Mouse (Mus musculus) gastrocnemius, postnatal 10 days (tissue): ENCODE measurements around the gene Cysltr1. TPM values are rescaled to one million over a fixed set of nuclear protein-coding genes. Genes with fewer than 3 reads are reported as not detected.

Experiments
- DNase-seq: peaks from one replicate; pipeline ENCODE4 v3.0.0; 2021; ENCODE audit warnings: mixed read lengths
- long read RNA-seq, 2 experiments: library from polyadenylated mRNA; stranded (forward); transcript quantifications; one replicate each; pipeline ENCODE4 v2.0.0; 2021
- total RNA-seq, 2 experiments: library from RNA; stranded (reverse); gene quantifications; 2 replicates each; pipeline ENCODE4 v1.2.3; 2021

The Cysltr1 gene
- total RNA-seq, result 1 to 10 TPM in 1 of 2 experiments, under 1 TPM in 1; 0.75 to 1.5 TPM
- long read RNA-seq, experiment 1, full-length matches to known transcripts, result 2 of 3 reads
- long read RNA-seq, experiment 1, partial matches to known transcripts, result 0 of 3 reads
- long read RNA-seq, experiment 1, other reads (novel, unspliced or antisense), result 1 of 3 reads
- long read RNA-seq, experiment 2, full-length matches to known transcripts, result 2 of 2 reads
- long read RNA-seq, experiment 2, partial matches to known transcripts, result 0 of 2 reads
- long read RNA-seq, experiment 2, other reads (novel, unspliced or antisense), result 0 of 2 reads

GRCm38 (mm10) chrX:106603386-106603785 lies at the start of gene Cysltr1:
Gene Cysltr1, minus strand, starts transcription at chrX:106603679.
- no peak for DNase-seq

GRCm38 (mm10) chrX:106634799-106635541 lies 31.5 kb upstream of the Cysltr1 start:
- no peak for DNase-seq

- no peak for DNase-seq
Observed at GRCm38 (mm10) chrX:106633543-106633942, 30.1 kb upstream of the Cysltr1 start.

DNA sequence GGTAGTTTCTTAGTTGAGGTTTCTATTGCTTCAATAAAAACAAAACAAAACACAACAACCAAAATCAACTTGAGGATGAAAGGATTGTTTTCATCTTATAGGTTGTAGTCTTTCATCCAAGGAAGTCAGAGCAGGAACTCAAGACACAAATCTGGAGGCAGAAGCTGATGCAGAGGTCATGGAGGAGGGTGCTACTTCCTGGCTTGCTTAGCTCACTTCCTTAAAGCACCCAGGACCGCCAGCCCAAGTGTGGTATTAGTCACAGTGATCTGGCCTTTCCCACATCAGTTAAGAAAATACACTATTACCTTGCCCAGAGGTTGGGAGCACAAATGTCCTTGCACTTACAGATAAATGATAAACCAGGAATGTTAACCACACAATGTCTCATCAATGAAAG lies 25.0 kb upstream of the Cysltr1 start:
- DNase-seq, result no peak

GRCm38 (mm10) chrX:106623667-106624066 lies 20.2 kb upstream of the Cysltr1 start:
- DNase-seq, result no peak

GRCm38 (mm10) chrX:106622512-106622911 lies 19.0 kb upstream of the Cysltr1 start:
- DNase-seq, result no peak

GRCm38 (mm10) chrX:106602574-106603258 lies 763 bp downstream of the Cysltr1 start:
- DNase-seq, result no peak

- no peak for DNase-seq
Observed at GRCm38 (mm10) chrX:106595904-106596303, 7.6 kb downstream of the Cysltr1 start.

DNA sequence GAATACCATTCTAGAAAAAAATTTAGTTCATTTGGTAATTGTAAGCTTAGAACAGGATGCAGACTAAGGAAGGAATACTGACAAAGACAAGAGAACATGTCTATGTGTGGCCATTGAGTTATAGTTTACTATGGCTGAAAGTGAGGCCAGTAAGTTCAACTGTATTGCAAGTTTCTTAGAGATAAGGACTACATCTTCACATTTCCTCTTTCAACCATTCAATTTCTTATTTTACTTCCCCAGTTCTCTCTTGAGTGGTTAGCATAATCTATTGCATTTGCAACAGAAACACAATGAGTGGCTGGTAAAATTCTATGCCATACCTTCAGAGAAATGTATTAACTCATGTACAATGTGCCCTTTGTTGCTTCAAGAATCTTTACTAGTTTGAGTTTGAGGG lies 9.6 kb downstream of the Cysltr1 start:
- DNase-seq, result no peak

GRCm38 (mm10) chrX:106582886-106583285 lies 20.6 kb downstream of the Cysltr1 start, which contains the start of gene Gm5127:
Gene Gm5127, plus strand, starts transcription at chrX:106583186.
- DNase-seq, result no peak

- no peak for DNase-seq
Observed at GRCm38 (mm10) chrX:106582197-106582596, 21.3 kb downstream of the Cysltr1 start.

DNA sequence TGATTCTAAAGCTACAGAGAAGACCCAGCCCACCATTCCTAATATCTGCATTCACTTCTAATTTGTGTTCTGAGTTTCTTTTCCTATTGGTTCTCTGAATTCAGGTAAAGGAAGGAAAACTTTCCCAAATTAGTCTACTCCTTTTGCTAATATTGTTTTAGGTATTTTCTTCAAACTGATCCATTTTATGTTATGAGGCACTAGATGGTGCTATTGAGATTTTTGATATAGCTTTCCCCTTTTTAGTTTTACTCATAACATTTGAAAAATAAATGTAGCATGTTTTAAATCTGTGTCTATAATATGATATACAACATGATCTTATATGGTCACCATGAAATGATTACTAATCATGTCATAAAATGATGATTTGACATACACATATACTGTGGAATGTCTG lies 23.1 kb downstream of the Cysltr1 start:
- DNase-seq, result no peak

DNA sequence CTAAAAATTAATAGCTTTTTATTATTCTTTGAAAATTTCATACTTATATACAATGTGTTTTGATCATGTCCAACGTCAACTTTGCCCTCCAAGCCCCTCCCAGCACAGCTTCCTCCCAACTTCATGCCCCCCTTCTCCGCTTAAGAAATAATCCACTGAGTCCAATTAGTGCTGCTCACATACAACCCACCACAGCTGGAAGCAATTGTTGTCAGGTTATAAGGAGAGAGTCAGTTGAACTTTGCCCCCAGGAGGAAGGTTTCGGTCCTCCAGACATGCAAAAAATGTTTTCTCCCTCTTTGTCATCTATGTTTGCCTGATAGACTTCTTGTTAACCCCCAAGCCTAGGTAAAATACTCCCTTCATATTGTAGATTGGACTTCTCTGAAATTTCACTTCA lies 24.5 kb downstream of the Cysltr1 start:
- DNase-seq, result no peak

GRCm38 (mm10) chrX:106555457-106555856 lies 48.0 kb downstream of the Cysltr1 start:
- DNase-seq, result no peak

GRCm38 (mm10) chrX:106536359-106536758 lies 67.1 kb downstream of the Cysltr1 start:
- DNase-seq, result no peak

Other genes with a start within 250 kb of the Cysltr1 start
- 10 to 100 TPM; 21.8 to 44.6 TPM for gene Fndc3c1, start 118.3 kb downstream of the Cysltr1 start, total RNA-seq
- gene Gm5127, start 20.5 kb downstream of the Cysltr1 start, total RNA-seq, result not detected
- 10 to 100 TPM; 16.9 to 18.7 TPM for gene Rtl3, start 237.0 kb upstream of the Cysltr1 start, total RNA-seq